Mouse (Mus musculus) CH12.LX (cell line): ENCODE results near the gene Scfd2.

Experiments used
- NRF1 ChIP-seq: IDR thresholded peaks from 2 replicates; pipeline ENCODE4 v1.6.1; 2014; ENCODE audit warnings: low read depth, mild to moderate bottlenecking, inconsistent platforms, low read length, improper control_type of control experiment, moderate library complexity
- TBP ChIP-seq: conservative IDR thresholded peaks from 2 replicates; pipeline ENCODE4 v1.6.1; 2011; ENCODE audit warnings: low read depth, low read length, improper control_type of control experiment
- ZMIZ1 ChIP-seq: IDR thresholded peaks from 2 replicates; pipeline ENCODE4 v1.6.1; 2012; ENCODE audit warnings: low read depth, mild to moderate bottlenecking, inconsistent platforms, low read length, improper control_type of control experiment

- no peak for TF ChIP-seq NRF1
- no peak for TF ChIP-seq TBP
- no peak for TF ChIP-seq ZMIZ1
Measured at GRCm38 (mm10) chr5:74155860-74156351, 375.7 kb downstream of the Scfd2 start.
